Mouse (Mus musculus) adrenal gland, postnatal 14 days (tissue): ENCODE results near the gene Tlcd2. TPM values are rescaled to one million over a fixed set of nuclear protein-coding genes. Genes with fewer than 3 reads are reported as not detected.

Experiments
- DNase-seq: peaks from one replicate; pipeline ENCODE4 v3.0.0; 2021; ENCODE audit warnings: mixed read lengths
- total RNA-seq: library from RNA; stranded (reverse); gene quantifications from 2 replicates; pipeline ENCODE4 v1.2.3, GENCODE M21; 2021

The Tlcd2 gene
- total RNA-seq, 1 experiment from 2014 or later, result 24.7 TPM

DNA sequence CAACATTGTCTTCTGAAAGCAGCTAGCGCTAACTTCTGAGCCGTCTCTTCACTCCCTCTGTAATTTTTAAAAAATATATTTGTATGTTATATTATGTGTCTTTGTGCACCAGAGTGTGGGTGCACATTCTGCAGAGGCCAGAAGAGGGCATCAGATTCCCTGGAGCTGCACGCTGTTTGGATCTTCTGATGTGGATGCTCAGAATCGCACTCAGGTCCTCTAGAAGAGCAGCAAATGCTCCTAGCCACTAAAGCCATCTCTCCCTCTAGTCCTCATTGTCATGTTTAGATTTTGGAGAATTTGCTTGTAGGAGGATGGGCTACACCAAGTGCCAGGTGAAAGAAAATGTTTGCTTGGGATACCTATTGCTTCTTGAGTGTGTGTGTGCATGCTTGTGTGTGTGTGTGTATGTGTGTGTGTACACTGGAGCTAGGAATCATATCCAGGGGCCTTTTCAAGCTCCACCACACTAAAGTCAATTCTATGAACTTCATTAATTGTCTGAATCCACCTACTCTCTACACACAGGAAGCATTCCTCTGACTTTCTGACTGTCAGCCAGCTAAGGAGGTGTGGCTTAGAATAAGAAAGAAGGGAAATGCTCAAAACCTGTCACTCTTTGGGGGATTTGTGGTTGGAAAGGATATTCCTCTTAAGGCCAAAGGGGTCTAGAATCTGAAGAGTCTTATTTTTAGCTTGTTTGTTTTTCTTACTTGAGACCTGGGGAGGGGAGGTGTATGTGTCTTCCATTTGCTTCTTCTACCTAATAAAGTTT is 5.4 kb downstream of the Tlcd2 start:
- DNase-seq, result no peak

- DNase-seq, result peak; percentile 91
Measured at GRCm38 (mm10) chr11:75467512-75468215, 6.1 kb downstream of the Tlcd2 start.

GRCm38 (mm10) chr11:75468410-75468809 is 6.9 kb downstream of the Tlcd2 start:
- no peak for DNase-seq

DNA sequence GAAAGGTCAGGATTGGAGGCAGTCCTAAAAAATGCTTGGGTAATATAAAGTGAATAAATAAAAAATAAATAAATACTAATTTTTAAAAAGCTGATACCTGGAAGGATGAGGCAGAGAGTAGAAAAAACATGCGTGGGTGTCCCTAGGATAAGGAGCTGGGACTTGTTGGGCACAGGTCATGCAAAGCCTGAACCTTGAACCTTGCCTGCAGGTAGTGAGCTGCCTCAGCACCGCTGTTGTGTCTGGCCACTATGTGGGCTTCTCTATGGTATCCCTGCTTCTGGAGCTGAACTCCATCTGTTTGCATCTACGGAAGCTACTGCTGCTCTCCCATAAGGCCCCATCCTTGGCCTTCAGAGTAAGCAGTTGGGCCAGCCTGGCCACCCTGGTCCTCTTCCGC is 7.7 kb downstream of the Tlcd2 start:
- no peak for DNase-seq

DNA sequence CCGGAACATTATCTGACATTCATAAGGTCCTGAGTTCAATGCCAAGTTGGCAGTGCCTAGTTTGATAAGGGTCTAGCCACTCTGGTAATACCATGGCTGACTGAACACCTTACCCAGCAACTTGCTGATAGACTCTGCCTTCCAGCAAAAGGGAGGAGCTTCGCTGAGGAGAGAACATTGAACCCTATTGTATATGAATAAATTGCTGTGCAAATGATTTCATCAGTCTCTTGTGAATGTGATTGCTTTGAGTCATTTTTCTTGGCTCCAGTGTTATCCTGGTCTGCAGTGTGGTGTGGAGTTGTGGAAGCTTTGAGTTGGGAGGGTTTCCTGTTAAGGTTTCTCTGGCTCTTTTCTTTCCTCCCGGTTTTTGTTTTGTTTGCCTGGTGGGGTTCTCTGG is 9.2 kb downstream of the Tlcd2 start:
- DNase-seq, result no peak

- no peak for DNase-seq
Measured at GRCm38 (mm10) chr11:75472469-75473081, 11.1 kb downstream of the Tlcd2 start.

GRCm38 (mm10) chr11:75473376-75473775 is 11.9 kb downstream of the Tlcd2 start:
- no peak for DNase-seq

DNA sequence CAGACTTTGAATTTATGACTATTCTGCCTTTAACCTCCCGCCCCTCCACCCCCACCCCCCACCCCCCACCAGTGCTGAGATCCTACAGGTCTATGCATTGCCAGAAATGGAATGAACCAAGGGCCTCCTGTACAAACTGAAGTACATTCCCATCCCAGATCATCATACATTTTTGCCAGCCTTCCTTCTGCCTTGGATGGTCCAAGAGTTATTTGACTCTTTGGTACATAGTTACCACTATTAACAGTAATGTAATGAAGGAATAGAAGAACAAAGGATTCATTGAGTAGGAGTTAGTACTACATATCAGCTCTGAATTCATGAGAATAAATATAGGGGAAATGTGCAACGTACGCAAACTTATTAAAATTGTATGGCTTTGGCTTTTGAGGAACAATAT is 24.7 kb downstream of the Tlcd2 start:
- DNase-seq, result no peak

DNA sequence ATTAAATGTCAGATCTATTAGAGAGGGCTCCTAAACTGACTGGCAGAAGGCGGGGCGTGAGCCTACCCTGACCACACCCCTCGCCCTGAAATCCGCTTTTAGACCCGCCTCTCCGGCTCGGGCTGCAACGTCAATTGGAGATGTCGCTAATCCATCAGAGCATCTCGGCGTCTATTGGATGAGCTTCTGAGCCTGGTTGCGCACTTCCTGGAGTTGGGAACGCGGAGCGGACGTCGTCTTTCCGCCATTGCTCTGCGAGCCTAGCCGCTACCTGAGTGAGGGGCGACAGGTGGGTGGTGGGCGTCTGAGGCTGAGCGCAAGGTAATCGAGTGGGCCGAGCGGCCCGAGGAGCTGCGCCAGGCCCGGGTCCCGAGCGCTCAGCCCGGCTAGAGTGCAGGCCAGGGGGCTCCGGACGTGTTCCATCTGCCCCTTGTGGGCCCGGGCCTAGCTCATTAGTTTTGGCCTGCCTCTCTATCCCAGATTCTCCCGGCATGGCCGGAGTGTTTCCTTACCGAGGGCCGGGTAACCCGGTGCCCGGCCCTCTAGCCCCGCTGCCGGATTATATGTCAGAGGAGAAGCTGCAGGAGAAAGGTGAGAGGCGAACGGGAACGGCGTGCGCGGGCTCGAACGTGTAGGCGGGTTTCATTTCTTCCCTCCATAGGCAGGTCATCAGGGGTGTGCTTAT is 25.2 kb downstream of the Tlcd2 start, which contains the start of gene Prpf8:
TSS of gene Prpf8 (plus strand) at position 216 of the 685 bp plus-strand sequence.
- DNase-seq, result peak; percentile 97

DNA sequence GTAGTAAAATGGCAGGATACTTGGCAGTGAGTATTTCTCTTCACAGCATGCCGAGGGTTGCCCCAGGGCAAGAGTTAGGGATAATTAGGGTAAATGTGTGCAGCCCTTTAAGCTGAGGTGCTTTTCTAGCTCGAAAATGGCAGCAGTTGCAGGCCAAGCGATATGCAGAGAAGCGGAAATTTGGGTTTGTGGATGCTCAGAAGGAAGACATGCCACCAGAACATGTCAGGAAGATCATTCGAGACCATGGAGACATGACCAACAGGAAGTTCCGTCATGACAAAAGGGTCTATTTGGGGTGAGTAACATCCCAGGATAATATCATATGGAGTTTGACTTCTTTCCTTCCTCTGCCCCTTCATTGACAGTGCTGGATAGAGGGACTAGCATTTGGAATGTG is 26.0 kb downstream of the Tlcd2 start:
- no peak for DNase-seq

DNA sequence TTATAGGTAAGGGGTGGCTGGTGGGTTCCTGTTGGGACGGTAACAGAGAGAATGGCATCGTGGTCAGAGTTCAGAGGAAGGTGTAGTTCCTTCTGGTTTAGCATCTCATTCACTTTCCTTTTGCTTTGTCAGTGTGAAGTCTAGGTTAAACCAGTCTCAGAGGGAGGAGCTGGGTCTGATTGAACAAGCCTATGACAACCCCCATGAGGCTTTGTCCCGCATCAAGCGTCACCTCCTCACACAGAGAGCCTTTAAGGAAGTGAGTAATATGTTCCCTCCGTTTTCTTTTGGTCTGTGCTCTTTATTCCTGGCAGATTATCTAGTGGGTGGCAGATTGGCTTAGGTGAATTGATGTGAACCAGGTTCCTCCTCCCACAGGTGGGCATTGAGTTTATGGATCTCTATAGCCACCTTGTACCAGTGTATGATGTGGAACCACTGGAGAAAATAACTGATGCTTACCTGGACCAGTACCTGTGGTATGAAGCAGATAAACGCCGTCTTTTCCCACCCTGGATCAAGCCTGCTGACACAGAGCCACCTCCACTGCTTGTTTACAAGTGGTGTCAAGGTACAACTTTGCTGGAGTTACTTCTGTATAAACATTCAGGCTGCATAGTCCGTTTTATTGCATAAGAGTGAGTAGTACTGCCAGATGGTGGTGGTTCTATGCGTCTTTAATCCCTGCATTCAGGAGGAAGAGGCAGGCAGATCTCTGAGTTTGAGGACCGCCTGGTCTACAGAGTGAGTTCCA is 33.0 kb downstream of the Tlcd2 start:
- DNase-seq, result no peak

GRCm38 (mm10) chr11:75498126-75498525 is 36.6 kb downstream of the Tlcd2 start:
- DNase-seq, result peak; percentile 64

GRCm38 (mm10) chr11:75508162-75508561 is 46.6 kb downstream of the Tlcd2 start:
- DNase-seq, result no peak

DNA sequence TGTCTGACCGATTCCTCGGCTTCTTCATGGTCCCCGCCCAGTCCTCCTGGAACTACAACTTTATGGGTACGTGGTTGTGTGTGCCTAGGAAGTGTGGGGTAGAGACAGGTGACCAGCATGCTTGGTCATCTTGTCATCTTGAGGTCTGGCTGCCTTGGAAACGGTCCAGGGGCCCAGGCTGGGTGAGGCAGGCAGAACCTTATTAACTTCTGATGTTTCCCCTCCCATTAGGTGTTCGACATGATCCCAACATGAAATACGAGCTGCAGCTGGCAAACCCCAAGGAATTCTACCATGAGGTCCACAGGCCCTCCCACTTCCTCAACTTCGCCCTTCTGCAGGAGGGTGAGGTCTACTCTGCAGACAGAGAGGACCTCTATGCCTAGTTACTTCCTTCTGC is 47.4 kb downstream of the Tlcd2 start:
- DNase-seq, result peak; percentile 39

DNA sequence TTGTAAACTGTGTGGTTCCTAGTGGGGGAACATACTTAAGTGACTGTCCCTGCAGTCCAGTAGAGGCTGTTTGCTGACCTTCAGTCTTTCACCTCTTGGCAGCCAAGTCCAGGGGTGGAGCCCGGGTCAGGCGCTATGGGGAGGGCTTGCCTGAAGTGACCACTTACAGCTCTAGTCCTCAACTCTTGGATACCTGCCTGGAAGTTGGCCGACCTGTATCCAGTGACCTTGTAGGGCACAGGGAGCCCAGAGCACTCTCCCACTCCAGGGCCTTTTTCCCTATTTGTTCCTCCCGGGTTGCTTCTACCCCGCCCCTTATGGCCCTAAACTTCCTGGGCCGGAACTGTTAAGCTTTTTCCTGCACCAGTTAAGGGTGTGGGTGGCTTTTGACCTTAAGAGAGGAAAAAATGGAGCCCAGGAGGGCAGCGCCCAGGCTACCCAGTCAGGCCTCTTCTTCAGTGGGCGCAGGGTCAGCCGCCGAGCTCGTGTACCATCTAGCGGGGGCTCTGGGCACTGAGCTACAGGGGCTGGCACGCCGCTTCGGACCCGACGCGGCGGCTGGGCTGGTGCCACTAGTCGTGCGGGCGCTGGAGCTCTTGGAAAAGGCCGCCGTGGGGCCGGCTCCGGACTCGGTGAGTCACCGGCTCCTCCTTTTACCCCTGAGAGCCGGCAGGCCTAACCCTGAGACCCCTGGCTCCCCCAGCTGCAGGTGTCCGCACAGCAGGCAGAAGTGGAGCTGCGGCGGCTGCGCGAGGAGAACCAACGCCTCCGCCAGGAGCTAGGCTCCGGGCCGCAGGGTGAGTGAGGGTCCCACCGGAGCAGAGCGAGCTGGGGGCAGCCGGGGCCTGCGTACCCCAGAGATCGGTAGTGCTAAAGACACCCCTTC is 48.5 kb downstream of the Tlcd2 start, which contains the start of gene Rilp:
TSS of gene Rilp (plus strand) at position 354 of the 886 bp plus-strand sequence.
- DNase-seq, result peak; percentile 92

GRCm38 (mm10) chr11:75510627-75510993 is 49.1 kb downstream of the Tlcd2 start:
- peak; percentile 98 for DNase-seq

DNA sequence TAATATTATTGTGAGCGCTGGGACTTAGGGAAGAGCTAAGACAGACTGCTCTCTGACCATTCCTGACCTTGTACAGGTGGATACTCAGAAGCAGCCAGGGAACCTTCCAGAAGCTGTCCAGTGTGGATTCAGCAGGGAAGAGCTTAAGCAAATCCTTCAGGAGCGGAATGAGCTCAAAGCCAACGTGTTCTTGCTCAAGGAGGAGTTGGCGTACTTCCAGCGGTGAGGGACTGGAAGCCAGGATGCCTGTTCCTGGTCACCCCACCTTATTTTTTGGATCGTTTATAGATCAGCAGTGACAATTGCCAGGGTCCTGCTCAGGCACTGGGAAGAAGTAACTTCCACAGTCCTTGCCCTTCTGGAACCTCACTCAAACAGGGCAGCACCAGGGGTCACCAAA is 49.7 kb downstream of the Tlcd2 start:
- DNase-seq, result peak; percentile 76

DNA sequence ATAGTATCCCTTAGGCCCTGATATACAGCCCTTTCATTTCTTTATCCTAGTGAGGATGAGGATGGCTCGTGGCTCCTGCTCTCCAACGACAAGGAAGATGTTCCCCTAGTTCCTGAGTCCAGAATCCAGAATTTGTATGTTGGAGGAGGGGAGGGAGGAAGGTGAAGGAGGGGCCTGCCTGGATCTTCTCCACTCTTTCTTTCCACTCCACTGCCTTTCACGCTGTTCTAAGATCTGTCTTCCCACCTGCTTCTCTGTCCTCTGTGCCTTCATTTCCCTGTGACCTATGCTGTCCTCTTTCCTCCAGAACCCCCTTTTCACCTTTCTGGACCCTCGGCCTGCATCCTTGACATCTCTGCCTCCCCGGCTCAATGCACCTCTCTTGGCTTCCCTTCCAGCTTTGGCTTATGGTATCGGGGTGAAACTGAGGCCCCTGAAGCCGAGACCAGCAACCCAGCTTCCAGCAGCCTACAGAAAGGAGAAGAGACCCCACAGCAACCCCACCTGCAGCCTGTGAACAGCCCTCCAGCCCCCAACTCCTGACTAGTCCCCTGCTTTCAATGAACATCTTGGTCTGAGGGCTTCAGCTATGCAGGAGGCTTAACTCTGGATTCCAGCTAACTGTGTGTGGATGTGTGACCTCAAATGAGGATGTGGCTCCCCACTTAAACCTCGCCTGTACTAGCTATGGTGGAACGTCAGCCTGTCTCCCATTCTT is 50.9 kb downstream of the Tlcd2 start:
- no peak for DNase-seq

DNA sequence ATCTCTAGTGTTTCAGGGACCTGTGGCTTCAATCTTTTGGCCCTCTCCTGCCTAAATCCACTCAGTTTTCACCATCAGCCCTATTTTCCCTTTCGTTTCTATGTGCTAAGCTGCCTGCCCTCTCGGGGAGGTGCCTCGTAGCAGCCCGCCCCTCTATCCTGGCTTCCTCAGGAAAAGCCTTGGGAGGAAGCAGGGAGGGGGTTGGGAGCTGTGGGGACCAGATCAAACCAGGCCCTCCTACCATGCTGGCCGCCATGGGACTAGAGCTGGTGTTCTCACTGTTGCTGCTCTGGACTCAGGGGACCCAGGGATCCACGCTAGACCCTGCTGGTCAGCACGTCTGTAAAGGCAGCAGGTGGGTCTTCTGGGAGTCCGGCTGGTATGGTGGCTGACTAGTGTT is 51.8 kb downstream of the Tlcd2 start, which contains the start of gene Scarf1:
TSS of gene Scarf1 (plus strand) at position 205 of the 400 bp plus-strand sequence.
- peak; percentile 80 for DNase-seq

GRCm38 (mm10) chr11:75515186-75515585 is 53.7 kb downstream of the Tlcd2 start:
- peak; percentile 15 for DNase-seq
